Mouse (Mus musculus): Measurements from ENCODE around the gene Trim52.
"Not testable (repeated sequence)": the region's sequence is repeated elsewhere in the genome, so short reads cannot be mapped to it uniquely, and the experiment has no call there.

The Trim52 gene

DNA sequence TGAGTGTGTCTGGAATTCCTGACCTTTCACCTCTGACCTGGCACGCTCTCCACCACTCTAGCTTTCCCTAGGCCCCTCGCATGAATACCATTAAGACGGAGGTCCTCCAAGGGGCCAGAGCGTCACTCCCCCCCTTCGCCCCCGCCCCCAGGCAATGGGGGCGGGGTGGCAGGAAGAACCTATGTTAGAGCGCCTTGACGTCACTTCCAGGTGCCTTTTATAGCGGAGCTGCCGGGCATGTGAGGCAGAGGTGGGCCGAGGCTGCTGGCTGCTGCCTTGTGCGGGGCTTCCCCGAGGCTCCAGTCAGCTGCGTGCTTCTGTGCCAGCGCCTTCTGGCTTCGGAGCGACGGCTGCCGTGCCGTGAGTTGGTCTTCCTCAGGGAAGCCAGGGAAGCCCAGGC, at the start of gene Trim52:
Trim52 (plus strand) TSS at position 219 of the 400 bp plus-strand sequence.
- peak; percentile 44 for DNase-seq (ENCODE audit: low spot score)

DNA sequence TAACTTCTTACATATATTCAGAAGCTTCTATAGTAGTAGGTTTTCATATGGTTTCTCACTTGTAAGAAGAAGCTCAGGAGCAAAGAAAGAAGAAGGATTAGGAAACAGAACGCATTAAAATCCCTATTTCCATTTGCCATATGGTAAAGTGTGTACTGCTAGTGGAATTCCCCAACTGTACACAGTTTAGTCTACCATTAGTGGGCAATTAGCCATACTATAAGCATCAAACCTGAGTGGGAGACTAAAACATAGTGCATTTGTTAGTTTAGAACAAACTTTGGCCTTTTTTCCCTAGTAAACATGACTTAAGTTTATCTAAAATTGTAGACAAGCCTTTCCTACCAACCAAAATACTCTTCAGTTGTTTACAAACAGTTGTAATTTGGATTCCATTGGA, 33.4 kb upstream of the Trim52 start:
- DNase-seq (ENCODE audit: low spot score), result no peak

DNA sequence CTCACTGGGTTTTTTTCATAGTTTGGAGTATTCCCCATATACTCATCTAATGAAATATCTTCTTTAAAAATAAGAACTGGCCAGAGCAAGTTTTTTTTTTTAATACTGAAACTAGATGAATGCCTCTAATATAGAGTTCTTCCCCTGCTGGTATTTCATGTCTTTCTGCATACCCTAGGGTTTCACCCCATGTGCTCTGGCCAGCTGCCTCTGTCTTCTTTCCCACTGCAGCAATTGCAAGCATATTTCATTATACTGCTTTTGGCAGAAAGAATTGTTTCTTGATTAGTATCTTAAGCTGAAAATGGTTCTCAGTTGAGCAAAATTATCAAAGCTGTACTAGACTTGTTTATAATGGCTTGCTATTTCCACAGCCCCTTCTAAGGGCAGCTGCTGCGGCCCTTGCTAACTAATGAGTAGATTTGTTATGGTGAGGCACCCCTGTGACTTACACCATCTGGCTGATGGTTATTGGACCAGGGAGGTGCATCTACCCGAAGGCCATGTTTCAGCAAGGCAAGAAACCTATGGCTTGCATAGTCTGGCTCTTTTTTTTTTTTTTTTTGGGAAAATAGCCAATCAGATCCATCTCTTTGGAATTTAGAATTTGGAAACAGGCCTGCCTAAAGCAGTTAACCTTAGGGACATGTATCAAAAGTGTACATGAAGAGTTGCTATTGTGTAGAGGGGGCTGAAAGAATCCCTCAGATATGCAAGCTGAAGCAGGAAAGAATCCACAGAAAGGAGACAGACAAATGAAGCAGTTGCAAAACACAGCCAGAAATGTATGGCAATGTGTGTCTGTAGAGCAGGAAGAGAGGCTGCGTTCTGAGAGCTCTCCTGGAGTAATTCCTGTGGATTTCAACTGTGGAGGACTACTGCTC, 30.6 kb upstream of the Trim52 start:
- DNase-seq (ENCODE audit: low spot score), result no peak

DNA sequence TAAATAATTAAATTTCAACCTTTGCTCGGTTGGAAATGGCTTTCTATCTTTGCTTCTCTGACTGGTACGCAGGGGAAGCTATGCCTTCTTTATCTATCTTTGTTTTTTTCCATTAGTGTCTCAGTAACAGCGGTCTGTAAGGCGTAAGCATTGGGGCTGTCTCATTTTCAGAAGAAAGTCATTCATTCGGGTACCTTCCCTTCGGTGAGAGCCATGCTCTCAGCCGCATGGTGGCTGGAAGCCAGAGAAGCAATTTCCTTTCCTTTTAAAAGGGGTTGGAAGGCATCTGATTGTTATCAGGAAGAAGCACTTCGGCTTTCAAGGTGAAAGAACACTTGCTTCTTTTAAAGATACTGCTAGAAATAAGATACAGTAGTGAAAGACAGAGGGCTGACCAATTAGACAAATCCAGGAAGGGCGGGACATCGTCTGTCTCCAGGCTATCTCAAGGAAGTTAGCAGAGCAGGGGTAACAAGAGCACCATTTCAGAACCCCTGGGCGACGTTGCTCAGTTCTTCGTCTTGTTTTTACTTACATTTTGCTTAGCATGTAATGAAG, 17.4 kb upstream of the Trim52 start:
- no peak for DNase-seq (ENCODE audit: low spot score)

DNA sequence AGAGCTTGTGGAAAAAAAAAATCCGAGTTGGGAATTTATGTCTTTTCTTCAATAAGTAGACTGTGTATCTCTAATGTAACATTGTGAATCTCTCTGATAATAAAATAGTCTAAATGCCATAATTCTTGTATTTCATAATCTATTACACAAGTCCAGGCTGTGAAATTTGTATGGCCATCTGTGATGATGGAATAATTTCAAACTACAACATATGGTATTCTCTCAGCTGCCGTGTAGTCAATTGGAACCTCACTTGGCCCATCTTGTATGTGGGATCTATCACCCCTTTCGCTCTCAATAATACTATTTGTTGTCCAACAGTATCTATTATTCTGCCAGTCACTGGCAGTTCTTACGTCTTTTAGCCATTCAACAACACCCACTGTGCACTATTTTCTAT, 9.2 kb upstream of the Trim52 start:
- no peak for DNase-seq (ENCODE audit: low spot score)

DNA sequence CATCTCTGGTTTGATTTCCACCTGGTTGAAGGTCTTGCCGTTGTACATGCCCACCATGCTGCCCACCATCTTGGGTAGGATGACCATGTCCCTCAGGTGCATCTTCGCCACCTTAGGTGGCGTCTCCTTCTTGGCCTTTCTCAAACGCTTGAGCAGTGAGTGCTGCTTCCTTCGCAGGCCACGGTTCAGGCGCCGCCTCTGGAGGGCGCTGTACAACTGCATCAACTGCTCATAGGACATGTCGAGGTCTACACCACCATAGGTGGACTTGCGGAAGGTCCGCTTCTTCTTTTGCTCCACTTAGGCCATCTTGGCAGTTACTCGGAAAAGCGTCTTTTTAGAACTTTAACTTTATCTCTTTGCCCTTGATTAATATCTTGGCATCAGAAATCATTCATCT, 5.1 kb upstream of the Trim52 start:
- DNase-seq (ENCODE audit: low spot score), result peak; percentile 38

DNA sequence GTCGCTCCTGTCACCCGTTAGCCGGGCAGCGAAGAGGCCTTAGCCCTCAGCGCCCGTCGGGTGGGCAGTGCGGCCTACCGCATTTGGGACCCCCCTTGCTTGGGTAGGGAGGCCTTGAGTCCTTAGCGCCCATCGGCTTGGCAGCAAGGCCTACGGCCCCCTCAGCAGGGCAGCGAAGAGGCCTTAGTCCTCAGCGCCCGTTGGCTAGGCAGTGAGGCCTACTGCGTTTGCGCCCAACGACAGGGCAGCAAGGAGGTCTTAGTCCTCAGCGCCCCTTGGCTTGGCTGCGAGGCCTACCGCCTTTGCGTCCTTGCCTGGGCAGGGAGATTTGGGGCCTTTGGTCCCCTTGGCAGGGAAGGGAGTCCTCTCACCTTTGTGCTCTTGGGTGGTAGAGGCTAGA, 427 bp downstream of the Trim52 start:
- DNase-seq (ENCODE audit: low spot score), result peak; percentile 38

DNA sequence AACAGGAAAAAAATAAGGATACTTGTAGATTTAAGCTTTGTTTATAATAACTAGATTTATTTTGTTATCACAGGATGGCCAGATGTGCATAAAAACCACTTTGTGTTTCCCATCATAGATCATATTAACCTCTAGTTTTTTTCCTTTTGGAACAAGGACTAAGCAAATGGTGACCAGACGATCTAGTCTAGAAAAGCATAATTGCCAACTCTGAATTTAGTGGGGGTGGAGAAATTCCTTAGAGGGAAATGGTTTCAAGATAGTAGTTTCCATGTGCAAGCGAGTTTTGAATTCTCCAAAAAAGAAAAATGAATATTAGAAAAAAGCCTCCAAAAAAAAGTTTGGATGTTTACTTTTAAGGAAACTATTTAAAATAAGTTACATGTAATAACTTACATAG, 13.4 kb downstream of the Trim52 start:
- no peak for DNase-seq (ENCODE audit: low spot score)

DNA sequence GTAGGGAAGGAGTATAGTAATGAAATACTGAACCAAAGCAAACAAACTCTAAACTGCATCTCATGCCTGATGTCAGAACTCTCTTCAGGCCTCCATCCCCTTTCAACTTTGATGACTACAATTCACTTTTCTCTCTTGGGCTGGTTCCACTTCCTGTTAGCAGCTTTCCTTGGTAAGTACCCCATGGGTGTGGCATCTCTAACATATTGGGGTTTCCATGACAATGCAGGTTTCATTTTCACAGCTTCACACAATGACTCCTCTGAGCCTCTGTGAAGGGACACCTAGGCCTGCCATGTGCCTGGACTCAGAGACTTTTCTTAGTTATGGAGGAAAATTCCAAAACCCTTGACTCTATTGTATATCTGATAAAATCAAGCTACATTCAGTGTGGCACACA, 30.3 kb downstream of the Trim52 start:
- DNase-seq (ENCODE audit: low spot score), result no peak

DNA sequence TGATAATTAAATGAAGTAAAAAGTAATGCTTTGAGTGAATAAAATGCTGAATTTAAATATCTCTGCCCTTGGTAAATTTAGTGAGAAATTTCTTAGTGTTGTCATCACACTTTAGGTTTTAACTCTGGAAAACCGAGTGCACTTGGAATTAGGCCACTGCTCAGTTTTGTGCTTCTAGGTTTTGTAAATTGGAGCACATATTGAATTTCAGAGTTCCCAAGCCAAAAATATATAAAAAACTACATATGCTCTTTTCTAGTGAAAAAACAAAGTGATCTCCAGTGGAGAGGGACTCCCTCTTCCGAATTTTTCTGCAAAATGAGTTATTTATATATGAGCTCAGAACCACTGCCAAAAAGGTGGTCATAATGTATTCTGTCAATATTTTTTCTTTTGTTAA, 45.2 kb downstream of the Trim52 start:
- no peak for DNase-seq (ENCODE audit: low spot score)

DNA sequence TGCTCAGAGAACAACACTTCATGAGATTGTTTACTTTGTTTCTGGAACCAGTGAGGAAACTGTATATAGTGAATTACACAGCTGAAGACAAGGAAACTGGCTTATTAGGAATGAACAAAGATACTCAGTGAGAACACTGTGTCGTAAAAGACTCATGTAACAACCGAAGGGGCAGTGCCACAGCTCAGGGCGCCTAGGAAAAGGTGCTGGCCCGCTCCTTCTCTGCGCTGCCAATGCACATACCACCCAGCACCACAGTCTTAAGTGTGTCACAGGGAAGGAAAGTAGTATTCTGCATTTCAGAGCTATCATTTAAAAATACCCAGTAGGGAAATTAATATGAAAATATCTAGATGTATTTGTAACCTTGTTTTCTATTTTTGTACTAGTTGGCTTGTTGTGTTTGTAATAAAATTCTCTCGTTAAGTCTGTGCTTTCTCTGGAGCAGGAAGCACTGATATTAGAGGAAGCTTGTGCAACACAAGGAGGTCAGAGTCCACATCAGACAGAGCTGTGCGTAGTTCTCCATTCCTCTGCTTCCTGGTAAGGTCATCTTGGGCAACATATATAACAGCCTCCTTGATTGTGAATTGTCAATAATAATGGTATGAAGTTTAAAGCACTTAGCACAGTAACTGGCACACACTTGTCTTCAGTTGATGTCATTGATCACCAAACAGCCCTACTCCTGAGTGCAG, 49.0 kb downstream of the Trim52 start:
- no peak for DNase-seq (ENCODE audit: low spot score)

DNA sequence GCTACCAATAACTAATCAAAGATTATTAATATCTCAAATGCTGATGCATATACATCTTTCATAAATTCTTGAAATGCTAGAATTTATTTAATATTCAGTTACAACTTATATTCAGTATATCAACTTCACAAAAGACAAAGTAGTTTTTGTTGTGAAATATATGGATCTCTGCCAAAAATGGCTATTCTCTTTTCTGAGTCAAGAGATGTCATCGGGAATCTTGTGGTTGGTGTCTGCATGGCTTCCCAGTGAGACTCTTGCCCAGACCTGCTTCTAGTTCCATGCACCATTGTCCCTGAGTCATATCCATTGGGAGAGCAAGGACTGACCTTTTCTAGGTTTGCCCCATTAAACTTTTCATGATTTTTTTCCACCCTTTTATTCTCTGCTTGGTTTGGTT, 50.5 kb downstream of the Trim52 start:
- DNase-seq (ENCODE audit: low spot score), result no peak

DNA sequence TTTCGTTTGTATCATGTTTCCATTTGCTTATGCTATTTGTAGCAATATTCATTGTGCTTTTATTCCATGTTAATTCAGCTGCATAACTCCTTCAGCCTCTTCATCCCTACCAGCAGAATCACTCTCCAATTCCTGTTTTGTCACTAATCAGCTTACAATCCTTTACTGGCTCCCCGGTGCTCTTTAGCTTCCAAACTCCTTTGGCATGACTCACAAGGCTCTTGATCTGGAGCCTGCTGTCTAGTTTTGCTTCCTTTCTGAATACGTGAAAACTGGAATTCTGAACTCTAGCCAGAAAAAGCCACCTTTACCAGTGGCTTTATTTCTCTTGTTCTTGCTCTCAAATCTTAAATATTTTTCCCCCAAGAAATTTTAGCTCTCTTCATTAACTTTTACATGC, 56.3 kb downstream of the Trim52 start:
- DNase-seq (ENCODE audit: low spot score), result no peak

DNA sequence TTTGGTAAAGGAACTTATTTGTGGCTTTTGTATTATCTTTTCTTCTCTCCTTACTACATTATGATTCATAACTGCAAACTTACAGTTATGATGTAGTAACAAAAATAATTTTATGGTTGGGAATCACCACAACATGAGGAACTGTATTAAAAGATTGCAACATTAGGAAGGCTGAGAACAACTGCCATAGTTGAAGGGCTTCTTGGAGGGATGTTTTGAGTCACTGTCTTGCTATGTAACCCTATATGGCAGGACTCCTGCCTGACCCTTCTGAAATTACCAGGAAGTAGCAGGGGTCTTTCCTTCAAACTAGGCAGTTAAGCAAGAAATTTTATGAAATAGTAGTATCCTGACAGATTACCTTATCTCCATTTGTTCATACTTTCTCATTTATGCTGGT, 57.2 kb downstream of the Trim52 start:
- DNase-seq (ENCODE audit: low spot score), result no peak

DNA sequence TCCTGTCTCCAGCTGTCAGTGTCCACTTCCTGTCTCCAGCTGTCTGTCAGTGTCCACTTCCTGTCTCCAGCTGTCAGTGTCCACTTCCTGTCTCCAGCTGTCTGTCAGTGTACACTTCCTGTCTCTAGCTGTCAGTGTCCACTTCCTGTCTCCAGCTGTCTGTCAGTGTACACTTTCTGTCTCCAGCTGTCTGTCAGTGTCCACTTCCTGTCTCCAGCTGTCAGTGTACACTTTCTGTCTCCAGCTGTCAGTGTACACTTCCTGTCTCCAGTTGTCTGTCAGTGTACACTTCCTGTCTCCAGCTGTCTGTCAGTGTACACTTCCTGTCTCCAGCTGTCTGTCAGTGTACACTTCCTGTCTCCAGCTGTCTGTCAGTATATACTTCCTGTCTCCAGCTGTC, 57.9 kb downstream of the Trim52 start:
- not testable (repeated sequence) for DNase-seq (ENCODE audit: low spot score)

DNA sequence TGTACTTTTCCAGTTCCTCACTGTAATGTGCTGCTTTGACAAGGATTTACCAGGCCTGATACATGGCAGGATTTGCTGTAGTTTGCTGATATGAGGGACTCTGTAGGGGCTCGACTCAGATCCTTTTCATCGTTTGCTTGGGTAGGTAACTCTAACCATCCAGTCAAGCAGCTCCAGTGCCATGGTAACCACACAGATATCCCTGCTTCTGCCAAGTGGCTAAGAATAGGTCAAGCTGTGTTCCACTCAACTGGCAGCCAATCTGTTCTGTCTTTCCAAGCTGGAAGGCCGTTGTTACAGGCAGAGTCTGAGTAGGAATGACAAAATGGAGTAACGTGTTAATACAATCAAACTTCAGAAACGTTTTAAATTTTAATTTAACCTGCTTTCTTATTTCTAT, 70.9 kb downstream of the Trim52 start:
- no peak for DNase-seq (ENCODE audit: low spot score)

DNA sequence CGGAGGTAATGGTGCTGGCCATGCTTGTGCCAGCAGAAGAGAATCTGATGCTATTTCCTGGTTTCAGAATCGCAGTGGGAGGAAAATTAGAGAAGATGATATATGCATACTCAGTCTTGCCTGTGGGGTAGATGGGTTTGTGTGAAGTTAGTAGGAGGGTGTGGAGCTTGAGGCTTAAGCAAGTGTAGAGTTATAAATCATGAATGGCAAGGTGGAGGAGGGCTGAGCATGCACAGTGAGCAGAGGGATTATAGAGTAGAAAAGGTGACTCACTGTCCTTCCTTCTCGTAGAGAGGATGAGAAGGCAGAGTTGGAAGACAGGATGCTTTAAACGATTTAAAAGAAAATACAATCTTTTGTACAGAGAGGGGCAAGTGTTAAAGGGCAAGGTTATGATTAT, 72.2 kb downstream of the Trim52 start:
- no peak for DNase-seq (ENCODE audit: low spot score)

DNA sequence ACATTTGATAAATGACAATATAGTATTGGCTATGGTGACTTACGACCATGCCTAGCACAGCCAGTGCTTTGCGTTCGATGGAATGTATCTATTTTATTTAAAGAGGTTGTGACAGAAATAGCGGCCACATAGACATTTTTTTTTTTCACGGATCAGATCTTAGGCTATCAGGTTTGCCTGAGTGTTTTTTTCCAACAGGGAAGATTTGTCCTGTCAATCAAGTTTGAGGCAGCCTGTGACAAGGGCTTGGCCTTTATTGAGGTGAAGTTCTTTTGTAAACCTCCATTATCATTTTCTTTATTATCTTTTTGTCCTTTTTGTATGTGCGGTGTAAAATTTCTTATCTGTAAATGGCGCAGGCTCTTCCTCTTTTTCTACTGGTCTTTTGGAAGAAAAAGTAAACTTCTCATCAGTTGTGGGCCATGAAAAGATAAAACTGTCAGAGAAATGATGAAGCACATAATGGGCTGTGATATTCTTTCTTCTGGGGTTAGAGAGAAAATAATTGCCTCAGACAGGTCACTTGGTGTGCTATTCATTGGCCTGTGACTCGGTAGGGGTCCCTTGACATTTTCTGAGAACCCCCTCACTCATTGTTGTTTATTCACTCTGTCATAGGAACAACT, 73.2 kb downstream of the Trim52 start:
- DNase-seq (ENCODE audit: low spot score), result no peak

DNA sequence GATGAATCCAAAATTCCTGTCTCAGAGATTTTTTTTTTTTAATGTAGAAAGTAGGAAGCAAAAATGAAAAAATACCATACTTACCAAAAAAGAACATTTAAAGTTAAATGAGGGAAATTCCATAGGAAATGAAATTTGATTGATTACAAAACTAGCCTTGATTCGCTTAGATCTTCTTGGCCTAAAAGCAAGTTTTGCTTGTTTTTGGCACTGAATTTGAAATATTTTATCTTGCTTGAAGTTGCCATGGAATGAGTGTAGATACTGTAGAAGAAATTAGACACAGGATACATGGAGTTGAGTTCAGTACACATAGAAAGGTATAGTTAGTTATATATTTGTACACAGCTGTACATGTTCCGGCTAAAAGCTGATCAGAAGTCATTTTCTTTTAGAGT, 73.7 kb downstream of the Trim52 start:
- no peak for DNase-seq (ENCODE audit: low spot score)

DNA sequence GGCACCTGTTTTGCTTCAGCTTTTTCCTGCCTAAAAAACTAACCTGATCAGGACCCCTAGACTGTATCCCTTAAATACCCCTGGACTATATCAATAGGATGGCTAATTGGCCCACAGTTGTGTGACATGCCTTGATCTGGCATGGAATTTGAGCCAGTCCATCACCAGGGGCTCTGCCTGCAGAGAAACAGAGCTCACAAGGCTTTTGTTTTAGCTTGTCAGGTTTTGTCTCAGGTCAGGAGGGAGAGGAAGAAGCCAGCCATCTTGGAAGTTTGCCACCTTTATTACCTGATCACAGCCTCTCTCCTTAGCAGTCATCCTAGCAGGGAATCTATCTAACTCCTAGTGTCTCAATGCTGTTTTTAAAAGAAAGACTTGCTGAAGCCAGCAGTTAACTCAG, 74.6 kb downstream of the Trim52 start:
- DNase-seq (ENCODE audit: low spot score), result no peak

DNA sequence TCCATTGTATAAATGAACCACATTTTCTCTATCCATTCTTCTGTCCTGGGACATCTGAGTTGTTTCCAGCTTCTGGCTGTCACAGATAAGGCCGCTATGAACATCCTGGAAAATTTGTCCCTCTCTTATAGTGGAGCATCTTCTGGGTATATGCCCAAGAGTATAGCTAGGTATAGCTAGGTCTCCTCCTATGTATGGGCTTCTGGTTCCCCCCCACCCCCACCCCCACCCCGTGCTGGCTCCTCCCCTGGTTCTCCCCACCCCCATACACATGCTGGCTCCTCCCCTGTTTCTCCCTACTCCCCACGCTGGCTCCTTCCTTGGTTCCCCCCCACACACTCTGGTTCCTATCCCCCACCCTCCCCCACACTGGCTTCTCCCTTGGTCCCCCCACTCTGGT, 78.0 kb downstream of the Trim52 start:
- DNase-seq (ENCODE audit: low spot score), result no peak

Measured in testis, postnatal 10 days (tissue).